Mouse (Mus musculus): ENCODE data around the gene Morc2b. TPM values are rescaled to one million over a fixed set of nuclear protein-coding genes. Genes with fewer than 3 reads are reported as not detected.

Morc2b gene
- polyA plus RNA-seq (2017; shearing (Covaris generic)), result not detected

GRCm38 (mm10) chr17:33139261-33139820 lies at the start of gene Morc2b:
Gene Morc2b (minus strand): TSS chr17:33139683.

GRCm38 (mm10) chr17:33168147-33168546 lies 28.7 kb upstream of the Morc2b start, which contains the start of gene Olfr55:
Gene Olfr55 (plus strand): TSS chr17:33168447.

GRCm38 (mm10) chr17:33089220-33089949 lies 50.1 kb downstream of the Morc2b start, which contains the start of gene Zfp563:
Gene Zfp563 (plus strand): TSS chr17:33089310.

GRCm38 (mm10) chr17:33067958-33068357 lies 71.5 kb downstream of the Morc2b start, which contains the start of gene 4921501E09Rik:
Gene 4921501E09Rik (minus strand): TSS chr17:33068058.

Other genes starting within 250 kb of the Morc2b start
- gene Zfp870, start 248.0 kb downstream of the Morc2b start, polyA plus RNA-seq (2017; shearing (Covaris generic)), result 0.20 TPM
- gene Cyp4f14, start 222.3 kb downstream of the Morc2b start, polyA plus RNA-seq (2017; shearing (Covaris generic)), result not detected
- gene Cyp4f13, start 192.3 kb downstream of the Morc2b start, polyA plus RNA-seq (2017; shearing (Covaris generic)), result 47.3 TPM
- gene Zfp472, start 173.9 kb downstream of the Morc2b start, polyA plus RNA-seq (2017; shearing (Covaris generic)), result 12.3 TPM
- gene Zfp952, start 146.6 kb downstream of the Morc2b start, polyA plus RNA-seq (2017; shearing (Covaris generic)), result 9.7 TPM
- 1.5 TPM for gene Zfp763, start 106.3 kb downstream of the Morc2b start, polyA plus RNA-seq (2017; shearing (Covaris generic))
- not detected for gene 4921501E09Rik, start 71.6 kb downstream of the Morc2b start, polyA plus RNA-seq (2017; shearing (Covaris generic))
- gene Zfp563, start 50.4 kb downstream of the Morc2b start, polyA plus RNA-seq (2017; shearing (Covaris generic)), result 1.8 TPM
- not detected for gene Olfr55, start 28.8 kb upstream of the Morc2b start, polyA plus RNA-seq (2017; shearing (Covaris generic))
- not detected for gene Olfr239, start 51.6 kb upstream of the Morc2b start, polyA plus RNA-seq (2017; shearing (Covaris generic))
- gene Olfr1564, start 82.0 kb upstream of the Morc2b start, polyA plus RNA-seq (2017; shearing (Covaris generic)), result not detected
- gene Zfp955a, start 115.5 kb upstream of the Morc2b start, polyA plus RNA-seq (2017; shearing (Covaris generic)), result 7.8 TPM
- 0.05 TPM for gene Olfr63, start 125.0 kb upstream of the Morc2b start, polyA plus RNA-seq (2017; shearing (Covaris generic))
- gene Zfp955b, start 149.9 kb upstream of the Morc2b start, polyA plus RNA-seq (2017; shearing (Covaris generic)), result 5.4 TPM
- gene Zfp81, start 219.2 kb upstream of the Morc2b start, polyA plus RNA-seq (2017; shearing (Covaris generic)), result 9.1 TPM

Data from effector memory CD4-positive, alpha-beta T cell, adult 5 months (primary cell).